Mouse (Mus musculus) kidney, embryonic 14.5 days (tissue): ENCODE measurements around the gene Rcn3. TPM values are rescaled to one million over a fixed set of nuclear protein-coding genes. Genes with fewer than 3 reads are reported as not detected.
A peak's percentile ranks its signal among the peaks of the same experiment; 100 is the strongest.

Source experiments
- ATAC-seq: fragments of 200-750 bp; cut with Nextera tagmentation; 2 replicates; pipeline ENCODE4 v1.8.0; 2017; ENCODE audit warnings: moderate number of reproducible peaks, mild to moderate bottlenecking, moderate TSS enrichment, moderate library complexity; ENCODE audit not compliant: low FRiP score, low TSS enrichment
- H3K27ac ChIP-seq: fragments of 300-500 bp; sonication (generic); 2 replicates; pipeline ENCODE4 v1.5.1; 2014; ENCODE audit warnings: low read depth, mild to moderate bottlenecking, low read length, moderate library complexity, mixed read lengths
- H3K27me3 ChIP-seq: fragments of 300-500 bp; sonication (generic); 2 replicates; pipeline ENCODE4 v1.6.1; 2014; ENCODE audit warnings: mild to moderate bottlenecking, low read length; ENCODE audit not compliant: control insufficient read depth, insufficient read depth
- H3K36me3 ChIP-seq: fragments of 300-500 bp; sonication (generic); 2 replicates; pipeline ENCODE4 v1.6.1; 2014; ENCODE audit warnings: low read length, mixed read lengths; ENCODE audit not compliant: control insufficient read depth, insufficient read depth
- H3K4me1 ChIP-seq: fragments of 300-500 bp; sonication (generic); 2 replicates; pipeline ENCODE4 v1.6.1; 2014; ENCODE audit warnings: low read length, mixed read lengths; ENCODE audit not compliant: control insufficient read depth, insufficient read depth
- H3K4me2 ChIP-seq: fragments of 300-500 bp; sonication (generic); replicated peaks from 2 replicates; pipeline ENCODE4 v1.6.1; 2014; ENCODE audit warnings: low read depth, mild to moderate bottlenecking, low read length
- H3K4me3 ChIP-seq: fragments of 300-500 bp; sonication (generic); 2 replicates; pipeline ENCODE4 v1.5.1; 2014; ENCODE audit warnings: mild to moderate bottlenecking, low read length
- H3K9ac ChIP-seq: fragments of 300-500 bp; sonication (generic); 2 replicates; pipeline ENCODE4 v1.6.1; 2014; ENCODE audit warnings: low read depth, mild to moderate bottlenecking, low read length, moderate library complexity
- H3K9me3 ChIP-seq: fragments of 300-500 bp; sonication (generic); 2 replicates; pipeline ENCODE4 v1.6.1; 2016; ENCODE audit warnings: low read length; ENCODE audit not compliant: control insufficient read depth
- WGBS: fragments of 180-500 bp; shearing (Covaris S2); extraction: QIAGEN DNeasy Blood & Tissue Kit; methylation state at CpG from one replicate; pipeline ENCODE4 v1.1.7; 2014; 5-methylcytosine and 5-hydroxymethylcytosine counted together
- polyA plus RNA-seq: library from polyadenylated mRNA; unstranded; fragments of >200 nt; fragmentation: Nextera tagmentation; extraction: Ambion mirVana; gene quantifications from 2 replicates; pipeline ENCODE4 v1.2.1, GENCODE M21; 2014

Rcn3 gene
- polyA plus RNA-seq, 1 experiment from 2014 or later, result 301 TPM

- no peaks in the 10 kb centered on the region for H3K9me3 ChIP-seq
- 0 out of 2 replicates have a peak, but pooled peaks cover 4% of the 10 kb centered on the region for H3K4me1 ChIP-seq
- 93% methylated on average over 12 of the region's 12 CpGs for WGBS
- H3K4me2 ChIP-seq, result no peak overlapping the region
- no peak overlapping the region for H3K27ac ChIP-seq
- H3K9ac ChIP-seq, result no peak overlapping the region
- H3K4me3 ChIP-seq, result no peak overlapping the region
- ATAC-seq, result no peak
- H3K36me3 ChIP-seq, result peaks cover 44% of the 10 kb centered on the region
- H3K27me3 ChIP-seq, result no peaks in the 10 kb centered on the region
These were observed 18.1 kb downstream of the Rcn3 start for GRCm38 (mm10) chr7:45073949-45074348.

GRCm38 (mm10) chr7:45073171-45073707 lies 18.8 kb downstream of the Rcn3 start:
- ATAC-seq, result no peak
- H3K4me1 ChIP-seq, result 0 out of 2 replicates have a peak, but pooled peaks cover 4% of the 10 kb centered on the region
- H3K27me3 ChIP-seq, result no peaks in the 10 kb centered on the region
- H3K4me2 ChIP-seq, result no peak overlapping the region
- peaks cover 44% of the 10 kb centered on the region for H3K36me3 ChIP-seq
- no peak overlapping the region; the same call in 1 of the 2 replicates for H3K9ac ChIP-seq
- 74% methylated on average over 7 of the region's 7 CpGs for WGBS
- H3K27ac ChIP-seq, result no peak overlapping the region
- H3K9me3 ChIP-seq, result no peaks in the 10 kb centered on the region
- H3K4me3 ChIP-seq, result no peak overlapping the region

DNA sequence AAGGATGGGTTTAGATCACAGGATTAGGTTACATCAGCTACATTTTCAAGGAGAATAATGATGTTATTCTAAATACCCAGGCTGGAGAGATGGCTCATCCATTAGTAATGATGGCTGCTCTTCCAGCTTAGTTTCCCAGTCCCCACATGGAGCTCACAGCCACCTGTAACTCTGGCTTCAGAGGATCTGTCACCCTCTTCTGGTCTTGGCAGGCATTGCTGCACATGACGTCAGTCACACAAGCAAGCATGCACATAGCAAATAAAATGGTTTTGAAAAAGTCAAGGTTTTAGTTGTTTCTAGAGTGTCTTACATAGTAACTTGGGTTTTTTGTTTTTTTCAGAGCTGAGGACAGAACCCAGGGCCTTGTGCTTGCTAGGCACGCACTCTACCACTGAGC lies 19.8 kb downstream of the Rcn3 start:
- no peak overlapping the region for H3K27ac ChIP-seq
- H3K4me2 ChIP-seq, result no peak overlapping the region
- H3K9me3 ChIP-seq, result no peaks in the 10 kb centered on the region
- 0 out of 2 replicates have a peak, but pooled peaks cover 4% of the 10 kb centered on the region for H3K4me1 ChIP-seq
- H3K36me3 ChIP-seq, result peaks cover 36% of the 10 kb centered on the region
- no peaks in the 10 kb centered on the region for H3K27me3 ChIP-seq
- H3K4me3 ChIP-seq, result no peak overlapping the region
- ATAC-seq, result no peak
- no peak overlapping the region for H3K9ac ChIP-seq
- 82% methylated on average over 2 of the region's 2 CpGs for WGBS

DNA sequence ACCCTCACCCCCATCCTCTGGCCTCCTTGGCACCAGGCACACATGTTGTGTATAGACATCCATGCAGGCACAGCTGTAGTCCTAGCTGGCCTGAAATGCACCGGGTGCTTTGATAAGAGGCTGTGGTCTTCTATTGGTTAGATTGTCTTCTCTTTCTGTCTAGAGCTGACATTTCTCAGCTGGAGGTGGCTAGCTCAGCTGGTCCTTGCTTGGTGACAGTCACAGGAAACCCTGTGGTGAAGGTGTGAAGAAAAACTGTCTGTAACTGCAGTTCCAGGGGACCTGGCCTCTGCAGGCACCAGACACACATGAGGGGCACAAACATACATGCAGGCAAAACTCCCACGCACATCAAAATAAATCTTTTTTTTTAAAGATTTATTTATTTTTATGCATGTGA lies 22.4 kb downstream of the Rcn3 start:
- Histone ChIP-seq H3K4me1 (no peaks in the 10 kb centered on the region), H3K36me3 (peaks cover 14% of the 10 kb centered on the region; the same call in 1 of the 2 replicates), H3K27ac (no peak overlapping the region), H3K27me3 (no peaks in the 10 kb centered on the region), H3K4me3 (no peak overlapping the region), H3K9ac (no peak overlapping the region), H3K9me3 (no peaks in the 10 kb centered on the region), H3K4me2 (no peak overlapping the region)
- no peak for ATAC-seq
- 79% methylated on average over 2 of the region's 2 CpGs for WGBS

GRCm38 (mm10) chr7:45068000-45068318 lies 24.1 kb downstream of the Rcn3 start:
- H3K9me3 ChIP-seq, result no peaks in the 10 kb centered on the region
- no peaks in the 10 kb centered on the region for H3K36me3 ChIP-seq
- no peak overlapping the region for H3K4me3 ChIP-seq
- no peak for ATAC-seq
- H3K27me3 ChIP-seq, result no peaks in the 10 kb centered on the region
- H3K9ac ChIP-seq, result no peak overlapping the region
- H3K4me2 ChIP-seq, result no peak overlapping the region
- H3K4me1 ChIP-seq, result 0 out of 2 replicates have a peak, but pooled peaks cover 3% of the 10 kb centered on the region
- WGBS, result 34% methylated on average over 5 of the region's 5 CpGs
- H3K27ac ChIP-seq, result no peak overlapping the region

DNA sequence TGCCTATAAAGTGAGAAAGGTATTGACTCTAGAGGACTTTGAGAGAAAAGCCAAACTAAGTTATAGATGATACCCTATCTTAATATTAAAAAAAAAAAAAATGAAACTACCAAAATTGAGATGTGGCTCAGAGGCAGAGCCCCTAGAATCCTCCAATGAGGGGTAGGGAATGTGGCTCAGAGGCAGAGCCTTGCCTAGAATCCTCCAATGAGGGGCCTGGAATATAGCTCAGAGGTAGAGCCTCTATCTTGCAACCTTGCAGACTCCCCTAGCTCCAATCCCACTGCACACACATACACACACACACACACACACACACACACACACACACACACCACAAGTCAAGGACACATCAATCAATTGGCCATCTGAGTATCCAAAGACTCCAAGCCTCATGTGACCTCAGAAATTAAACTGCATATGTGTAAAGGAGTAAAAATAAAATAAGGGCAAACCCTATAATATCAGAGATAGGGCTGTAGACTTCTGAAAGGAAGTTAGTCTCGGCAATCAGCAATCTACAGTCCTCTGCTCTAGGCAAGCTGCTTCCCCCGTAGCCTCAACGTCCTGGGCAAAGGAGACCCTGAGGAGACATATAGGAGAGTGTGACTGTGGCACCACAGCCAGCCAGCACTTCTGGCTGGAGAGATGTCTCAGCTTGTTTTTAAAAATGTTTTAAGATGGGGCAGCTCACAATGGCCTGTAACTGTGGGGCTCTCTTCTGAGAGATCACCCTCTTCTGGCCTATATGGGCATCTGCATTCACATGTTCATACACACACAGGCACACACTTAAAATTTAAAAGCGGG lies 24.6 kb downstream of the Rcn3 start:
- Histone ChIP-seq H3K9me3 (no peaks in the 10 kb centered on the region), H3K4me3 (no peak overlapping the region), H3K27ac (no peak overlapping the region), H3K4me1 (0 out of 2 replicates have a peak, but pooled peaks cover 3% of the 10 kb centered on the region), H3K27me3 (no peaks in the 10 kb centered on the region), H3K4me2 (no peak overlapping the region), H3K36me3 (no peaks in the 10 kb centered on the region), H3K9ac (no peak overlapping the region)
- no peak for ATAC-seq
- 87% methylated on average over 4 of the region's 4 CpGs for WGBS

DNA sequence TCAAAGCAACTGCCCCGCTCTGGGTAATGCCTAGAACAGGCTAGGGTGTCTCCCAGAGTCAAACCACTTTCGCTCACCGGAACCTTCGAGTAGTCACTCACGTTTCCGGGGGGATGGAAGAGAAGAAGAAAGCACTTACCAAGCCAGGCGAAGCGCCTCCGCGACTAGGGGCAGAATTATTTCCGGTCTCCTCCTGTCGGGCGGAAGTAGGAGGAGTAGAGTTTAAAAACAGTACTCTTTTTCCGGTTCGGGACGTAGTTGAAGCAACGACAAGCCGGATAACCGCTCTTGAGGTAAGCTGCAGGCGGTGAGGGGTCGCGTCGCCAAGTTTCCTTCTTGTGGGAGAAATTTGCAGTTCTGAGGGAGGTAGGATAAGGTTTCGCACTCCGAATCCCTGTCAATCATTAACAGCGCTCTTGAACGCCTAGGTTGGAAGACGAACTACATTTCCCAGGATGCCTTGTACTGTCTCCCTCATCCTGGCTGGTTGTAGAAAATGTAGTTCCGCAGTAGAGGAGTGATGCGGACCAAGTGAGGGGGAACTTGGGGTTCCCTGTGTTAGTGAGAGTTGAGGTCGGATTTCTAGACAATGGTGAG lies 29.7 kb downstream of the Rcn3 start, which contains the start of the genes Nosip and Prrg2:
TSS of gene Nosip (plus strand) at position 191 of the 597 bp plus-strand sequence.
TSS of gene Prrg2 (minus strand) at position 439 of the 597 bp plus-strand sequence.
- Histone ChIP-seq H3K9ac (peak within 1 kb of the TSS; percentile 61), H3K4me1 (peaks cover 12% of the 10 kb centered on the region), H3K27me3 (no peaks in the 10 kb centered on the region), H3K4me3 (peak within 1 kb of the TSS; percentile 69), H3K36me3 (no peaks in the 10 kb centered on the region), H3K9me3 (no peaks in the 10 kb centered on the region), H3K4me2 (peak within 1 kb of the TSS; percentile 50), H3K27ac (peak within 1 kb of the TSS; percentile 88)
- ATAC-seq, result peak; percentile 87
- WGBS, result under 1% methylated on average over 31 of the region's 31 CpGs

GRCm38 (mm10) chr7:45061532-45062075 lies 30.4 kb downstream of the Rcn3 start:
- peak; percentile 41; the same call in 1 of the 2 replicates for ATAC-seq
- WGBS, result 5% methylated on average over 11 of the region's 11 CpGs
- H3K27me3 ChIP-seq, result no peaks in the 10 kb centered on the region
- H3K36me3 ChIP-seq, result no peaks in the 10 kb centered on the region
- peak overlapping the region; percentile 69 for H3K4me3 ChIP-seq
- H3K9ac ChIP-seq, result peak overlapping the region; percentile 61
- H3K4me1 ChIP-seq, result peaks cover 12% of the 10 kb centered on the region
- peak overlapping the region; percentile 50 for H3K4me2 ChIP-seq
- H3K27ac ChIP-seq, result peak overlapping the region; percentile 88
- H3K9me3 ChIP-seq, result no peaks in the 10 kb centered on the region
